Mouse (Mus musculus): ENCODE measurements at regions not wholly inside any gene's neighbourhood (a gene's known extent, or its start where the extent isn't known, plus 50 kb on each side); places are given as distances from the start of the nearest gene placed in this dataset.

DNA sequence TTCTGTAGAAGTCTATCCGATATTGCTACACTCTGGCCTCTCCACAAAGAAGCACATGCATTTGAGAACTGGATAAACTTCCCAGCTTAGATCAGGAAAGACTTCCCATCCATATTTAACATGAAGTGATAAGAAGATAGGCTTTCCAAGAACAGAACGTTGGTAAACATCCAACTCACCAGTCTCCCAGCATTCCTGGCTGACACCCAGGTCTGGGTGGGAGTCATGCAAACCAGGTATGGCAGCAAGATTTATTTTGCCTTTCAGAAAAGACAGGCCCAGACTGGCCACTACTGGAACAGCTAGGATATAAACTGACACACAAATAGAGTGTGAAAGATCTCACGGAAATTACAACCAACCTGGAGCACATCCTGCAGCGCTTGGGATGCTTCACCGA lies 459.6 kb downstream of the Psat1 start:
- DNase-seq (ENCODE audit: low read depth, low spot score) = no peak

- DNase-seq (ENCODE audit: low read depth, low spot score) = no peak
Observed at GRCm38 (mm10) chr19:15481605-15482004, 465.5 kb downstream of the Psat1 start.

- DNase-seq (ENCODE audit: low read depth, low spot score) = no peak
Observed at GRCm38 (mm10) chr19:15469541-15469940, 477.6 kb downstream of the Psat1 start.

- no peak for DNase-seq (ENCODE audit: low read depth, low spot score)
Observed at GRCm38 (mm10) chr19:15466713-15467112, 480.4 kb downstream of the Psat1 start.

- DNase-seq (ENCODE audit: low read depth, low spot score) = no peak
Observed at GRCm38 (mm10) chr19:15465063-15465760, 481.9 kb downstream of the Psat1 start.

GRCm38 (mm10) chr19:15457793-15458192 lies 489.3 kb downstream of the Psat1 start:
- DNase-seq (ENCODE audit: low read depth, low spot score) = no peak

- DNase-seq (ENCODE audit: low read depth, low spot score) = no peak
Observed at GRCm38 (mm10) chr19:15456943-15457735, 490.0 kb downstream of the Psat1 start.

DNA sequence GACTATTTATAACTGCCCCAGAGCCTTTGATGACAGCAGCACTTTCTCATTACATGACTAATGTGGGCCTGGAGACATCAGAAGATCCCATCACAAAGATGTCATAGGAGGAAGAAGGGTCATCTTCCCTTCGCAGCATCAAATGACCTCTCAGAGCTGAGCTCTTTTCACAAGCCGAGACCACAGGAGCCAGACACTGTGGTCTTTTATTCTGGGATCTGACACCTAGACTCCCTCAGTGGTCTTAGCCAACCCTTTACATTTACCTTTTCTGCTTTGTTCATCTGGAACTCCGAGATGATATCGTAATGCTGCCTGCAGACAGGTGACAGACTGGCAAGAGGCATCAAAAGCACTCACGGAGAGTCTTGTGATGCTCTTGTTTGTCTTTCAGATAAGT lies 498.1 kb downstream of the Psat1 start:
- DNase-seq (ENCODE audit: low read depth, low spot score) = no peak

DNA sequence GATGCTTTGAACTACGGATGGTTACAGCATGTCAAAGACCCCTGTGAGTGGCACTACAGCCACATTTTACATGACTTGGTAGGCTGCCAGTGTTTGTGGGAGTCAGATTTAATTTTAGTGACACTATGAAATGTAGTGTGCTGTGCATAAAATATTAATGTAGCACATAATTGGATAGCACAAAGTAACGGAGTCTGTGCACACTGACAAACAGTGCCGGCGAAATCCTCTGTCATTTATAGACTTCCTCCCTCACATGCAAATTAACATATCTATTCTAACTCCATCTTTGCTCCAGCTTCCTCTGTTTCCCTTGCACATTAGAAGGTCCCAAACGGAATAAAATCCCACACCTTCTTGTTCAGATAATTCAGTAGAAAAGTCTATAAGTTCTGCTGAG lies 515.3 kb downstream of the Psat1 start:
- DNase-seq (ENCODE audit: low read depth, low spot score) = no peak

- no peak for DNase-seq (ENCODE audit: low read depth, low spot score)
Observed at GRCm38 (mm10) chr19:15421311-15421710, 525.8 kb downstream of the Psat1 start.

GRCm38 (mm10) chr19:15398624-15399023 lies 548.5 kb downstream of the Psat1 start:
- DNase-seq (ENCODE audit: low read depth, low spot score) = no peak

DNA sequence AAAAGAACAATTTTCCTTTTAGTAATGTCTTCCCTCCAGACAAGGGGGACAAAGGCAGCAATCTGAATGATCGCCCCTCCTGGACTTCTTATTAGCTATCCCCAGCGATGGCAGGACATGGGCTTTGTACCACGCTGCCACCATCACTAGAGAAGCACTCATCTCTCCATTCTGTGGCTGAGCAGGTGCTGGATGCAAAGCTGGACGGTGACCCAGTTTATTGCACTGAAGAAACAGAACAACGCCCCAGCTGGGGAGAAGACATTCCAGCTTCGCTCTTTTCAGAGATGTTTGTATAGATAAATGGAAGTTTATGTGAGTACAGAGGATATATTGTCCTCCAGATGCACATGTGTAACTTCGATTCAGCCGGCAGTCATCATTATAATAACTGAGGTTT lies 575.5 kb downstream of the Psat1 start:
- DNase-seq (ENCODE audit: low read depth, low spot score) = no peak

- DNase-seq (ENCODE audit: low read depth, low spot score) = no peak
Observed at GRCm38 (mm10) chr19:15366951-15367350, 580.2 kb downstream of the Psat1 start.

GRCm38 (mm10) chr19:15357181-15357580 lies 590.0 kb downstream of the Psat1 start:
- no peak for DNase-seq (ENCODE audit: low read depth, low spot score)

DNA sequence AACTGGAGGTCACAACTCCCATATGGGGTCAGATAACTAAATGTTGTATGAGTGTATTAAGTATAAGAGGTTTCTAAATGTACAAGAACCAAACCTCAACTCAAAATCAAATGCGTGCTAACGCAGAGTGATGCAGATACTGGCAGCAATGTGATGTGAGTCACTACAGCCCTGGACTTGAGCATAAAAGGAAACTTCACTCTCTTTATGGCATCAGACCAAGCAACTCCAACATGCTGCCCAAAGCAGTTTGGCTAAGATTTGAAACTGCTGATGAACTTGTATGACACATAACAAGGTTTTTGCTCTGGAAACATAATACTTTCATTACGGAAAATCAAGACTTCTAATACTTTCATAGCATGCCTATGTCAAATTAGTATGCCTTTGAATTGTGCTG lies 598.8 kb downstream of the Psat1 start:
- peak; percentile 3 for DNase-seq (ENCODE audit: low read depth, low spot score)

DNA sequence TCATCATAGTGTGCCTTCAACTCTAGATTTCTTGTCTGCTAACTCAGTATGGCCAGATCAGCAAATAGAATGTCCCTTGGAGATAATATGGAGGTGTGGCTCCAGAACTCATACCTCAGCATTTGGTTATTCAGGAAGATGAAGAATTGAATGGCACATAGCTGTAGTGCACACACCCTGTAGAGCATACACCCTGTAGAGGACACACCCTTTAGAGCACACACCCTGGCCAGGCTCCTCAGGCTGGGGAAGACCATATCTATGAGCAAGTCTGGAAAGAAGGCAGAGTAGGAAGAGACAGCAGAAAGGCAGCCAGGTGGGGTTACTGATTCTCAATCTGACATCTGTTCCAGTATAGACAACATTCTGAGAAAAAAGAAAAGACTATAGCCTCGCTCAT lies 604.9 kb downstream of the Psat1 start:
- no peak for DNase-seq (ENCODE audit: low read depth, low spot score)

DNA sequence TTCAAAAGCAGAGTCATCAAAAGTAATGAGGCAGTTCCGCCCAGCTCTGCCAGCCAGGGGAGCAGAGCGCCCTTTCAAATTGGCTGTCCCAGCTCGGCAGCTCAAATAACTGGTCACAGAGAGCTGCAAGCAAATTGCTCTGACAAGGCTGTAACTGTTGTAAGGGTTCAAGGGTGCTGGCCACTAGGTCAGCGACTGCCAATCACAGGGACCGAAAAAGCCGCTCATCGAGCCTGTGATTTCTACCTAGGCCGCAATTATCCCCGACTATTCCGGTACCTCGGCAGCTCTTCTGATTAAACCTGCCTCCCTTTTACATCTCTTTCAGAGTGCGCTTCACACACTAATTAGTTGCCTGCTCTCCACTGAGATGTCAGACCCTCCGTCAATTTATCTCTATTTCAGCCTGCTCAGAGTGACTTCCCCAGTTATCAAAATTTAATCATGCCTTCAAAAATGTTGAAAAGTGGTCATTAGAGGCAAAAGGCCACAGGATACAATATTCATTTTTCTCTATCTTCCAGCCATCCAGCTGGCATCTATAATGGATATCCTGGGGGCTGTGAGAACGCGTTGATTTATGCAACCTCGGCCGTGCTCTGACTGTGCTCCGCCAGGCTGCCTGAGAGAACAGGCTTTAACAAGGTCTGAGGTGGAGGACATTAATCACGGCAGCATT lies 606.7 kb downstream of the Psat1 start:
- DNase-seq (ENCODE audit: low read depth, low spot score) = no peak

DNA sequence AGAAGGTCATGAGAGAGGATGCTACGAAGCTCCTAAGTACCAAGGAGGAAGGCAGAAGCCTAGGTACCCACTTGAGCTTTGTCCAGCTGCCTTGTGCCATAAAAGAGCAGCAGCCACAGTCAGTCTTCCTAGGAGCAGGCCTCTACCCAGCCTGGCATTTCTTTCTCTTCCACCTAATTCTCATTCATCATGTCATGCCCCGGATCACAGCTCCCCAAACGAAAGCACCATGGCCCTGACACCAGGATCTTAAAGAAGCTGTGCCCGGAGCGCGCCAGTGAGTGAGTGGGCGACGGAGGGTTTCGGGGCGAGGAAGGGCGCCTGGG lies 607.2 kb downstream of the Psat1 start:
- DNase-seq (ENCODE audit: low read depth, low spot score) = no peak

- no peak for DNase-seq (ENCODE audit: low read depth, low spot score)
Observed at GRCm38 (mm10) chr19:15330155-15330554, 617.0 kb downstream of the Psat1 start.

DNA sequence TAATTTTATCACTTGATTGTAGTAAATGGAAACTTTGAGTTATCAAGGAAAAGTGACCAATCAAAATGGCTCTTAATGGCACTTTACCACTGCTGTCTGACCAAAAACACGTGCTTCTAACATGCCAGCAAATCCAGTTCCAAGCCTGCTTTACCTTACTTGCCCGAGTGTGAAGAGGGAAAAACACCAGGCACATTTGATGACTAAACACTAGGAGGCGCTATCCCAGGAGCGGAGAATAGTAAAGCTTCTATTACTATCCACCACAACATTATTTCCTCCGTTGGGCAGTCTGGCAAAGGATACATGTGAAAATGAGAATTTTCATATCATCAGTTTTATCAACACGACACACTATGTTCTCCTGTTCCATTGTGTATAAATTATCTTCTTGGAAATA lies 647.7 kb downstream of the Psat1 start:
- no peak for DNase-seq (ENCODE audit: low read depth, low spot score)

DNA sequence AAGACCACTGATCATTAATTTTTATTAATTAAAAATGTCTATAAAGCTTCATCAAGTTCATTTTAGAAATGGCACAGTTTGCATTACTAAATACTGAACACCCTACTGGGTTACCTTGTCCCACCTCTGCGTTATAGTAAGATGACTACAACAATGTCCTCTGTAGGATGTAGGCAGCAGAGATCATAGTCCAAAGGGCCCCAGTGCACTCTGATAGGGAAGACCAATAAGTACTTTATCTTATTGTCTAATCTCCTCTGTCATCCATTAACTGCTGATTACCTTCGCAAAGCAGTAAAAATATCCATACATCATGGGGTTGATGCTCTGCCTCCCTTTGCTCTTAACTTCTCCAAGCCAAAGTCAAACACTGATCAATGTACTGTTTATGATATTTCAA lies 662.1 kb downstream of the Psat1 start:
- no peak for DNase-seq (ENCODE audit: low read depth, low spot score)

- no peak for DNase-seq (ENCODE audit: low read depth, low spot score)
Observed at GRCm38 (mm10) chr19:15242781-15243180, 644.9 kb upstream of the Tle4 start.

Measured in skeletal muscle tissue, adult 2 months (tissue).